Mouse (Mus musculus) thymus, adult 2 months (tissue): ENCODE results near the gene Dach1. TPM values are rescaled to one million over a fixed set of nuclear protein-coding genes. Genes with fewer than 3 reads are reported as not detected.

Experiments
- DNase-seq: peaks from one replicate; pipeline ENCODE4 v3.0.0; 2021
- H3K27ac ChIP-seq: fragments of 200-500 bp; 2 replicates; pipeline ENCODE4 v1.5.1; 2012; ENCODE audit warnings: low read length, control low read depth; ENCODE audit not compliant: control insufficient read depth, insufficient read depth
- H3K27me3 ChIP-seq: fragments of 200-500 bp; 2 replicates; pipeline ENCODE4 v1.6.1; 2012; ENCODE audit warnings: mild to moderate bottlenecking, low read length, moderate library complexity, mixed read lengths; ENCODE audit not compliant: control insufficient read depth, insufficient read depth
- H3K36me3 ChIP-seq: fragments of 200-500 bp; 2 replicates; pipeline ENCODE4 v1.6.1; 2012; ENCODE audit warnings: mild to moderate bottlenecking, low read length, moderate library complexity; ENCODE audit not compliant: control insufficient read depth, insufficient read depth
- H3K4me1 ChIP-seq: fragments of 200-500 bp; replicated peaks from 2 replicates; pipeline ENCODE4 v1.6.1; 2012; ENCODE audit warnings: low read length; ENCODE audit not compliant: control insufficient read depth, insufficient read depth
- H3K4me3 ChIP-seq: fragments of 200-500 bp; 2 replicates; pipeline ENCODE4 v1.5.1; 2012; ENCODE audit warnings: mild to moderate bottlenecking, low read length, control low read depth, moderate library complexity; ENCODE audit not compliant: control insufficient read depth, insufficient read depth
- CTCF ChIP-seq: fragments of 200-500 bp; IDR thresholded peaks from 2 replicates; pipeline ENCODE4 v1.5.1; 2012; ENCODE audit warnings: mild to moderate bottlenecking, control low read depth, low read length, moderate library complexity, borderline replicate concordance; ENCODE audit not compliant: control insufficient read depth, poor library complexity, insufficient read depth; ENCODE audit errors: extremely low read depth
- POLR2A ChIP-seq: fragments of 200-500 bp; IDR thresholded peaks from 2 replicates; pipeline ENCODE4 v1.6.1; 2012; ENCODE audit warnings: mild to moderate bottlenecking, low read length, control low read depth, moderate library complexity; ENCODE audit not compliant: control insufficient read depth, poor library complexity, insufficient read depth; ENCODE audit errors: extremely low read depth
- WGBS: fragments of 180-500 bp; shearing (Covaris S2); methylation state at CpG from one replicate; pipeline ENCODE4 v1.1.7; 2018; 5-methylcytosine and 5-hydroxymethylcytosine counted together
- polyA plus RNA-seq: library from polyadenylated mRNA; depleted of rRNA; stranded (reverse); fragments of >200 nt; gene quantifications from 2 replicates; pipeline ENCODE4 v1.2.3, GENCODE M21; 2012

Dach1 gene
- polyA plus RNA-seq, 1 experiment: 0.38 TPM

GRCm38 (mm10) chr14:98008501-98008900 lies 161.1 kb downstream of the Dach1 start:
- Histone ChIP-seq H3K4me3 (no peak overlapping the region), H3K4me1 (no peaks in the 10 kb centered on the region), H3K27me3 (no peaks in the 10 kb centered on the region), H3K27ac (no peak overlapping the region), H3K36me3 (no peaks in the 10 kb centered on the region)
- DNase-seq: no peak
- 89% methylated on average over 6 of the region's 6 CpGs for WGBS
- TF ChIP-seq CTCF (no peak), POLR2A (no peak)

DNA sequence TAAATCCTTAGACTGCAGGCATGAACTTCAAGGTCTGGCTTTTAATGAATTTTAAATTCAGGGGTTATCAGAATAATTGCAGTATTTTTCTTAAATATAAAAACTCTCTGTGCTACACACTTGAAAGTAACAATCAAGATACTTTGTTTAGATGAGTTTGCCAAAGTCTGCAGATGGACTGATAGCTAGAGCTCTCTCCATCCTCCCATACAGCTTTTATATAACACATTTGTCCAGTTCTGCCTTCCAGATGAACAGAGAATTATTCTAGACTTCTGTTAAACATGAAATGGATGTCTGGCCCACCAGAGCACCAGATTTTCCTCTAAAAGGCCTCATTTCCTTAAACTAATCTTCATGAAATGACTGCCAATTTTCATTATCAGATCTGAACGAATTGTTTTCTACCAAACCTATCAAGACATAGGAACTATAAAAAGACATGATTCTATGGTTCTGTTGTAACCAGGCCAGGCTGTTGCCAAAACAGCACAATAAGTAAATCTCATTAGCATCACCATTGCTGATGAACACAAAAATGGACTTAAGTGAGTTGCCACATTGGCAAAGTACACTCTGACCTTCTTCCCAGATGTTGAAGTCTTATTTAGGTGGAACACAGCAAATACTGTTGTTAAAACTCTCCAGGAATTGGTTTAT lies 167.4 kb downstream of the Dach1 start:
- Histone ChIP-seq H3K27me3 (no peaks in the 10 kb centered on the region), H3K4me1 (no peaks in the 10 kb centered on the region), H3K36me3 (no peaks in the 10 kb centered on the region), H3K4me3 (no peak overlapping the region), H3K27ac (no peak overlapping the region)
- no peak for TF ChIP-seq CTCF
- TF ChIP-seq POLR2A: no peak
- no peak for DNase-seq
- WGBS: 76% methylated on average over 1 of the region's 1 CpGs

DNA sequence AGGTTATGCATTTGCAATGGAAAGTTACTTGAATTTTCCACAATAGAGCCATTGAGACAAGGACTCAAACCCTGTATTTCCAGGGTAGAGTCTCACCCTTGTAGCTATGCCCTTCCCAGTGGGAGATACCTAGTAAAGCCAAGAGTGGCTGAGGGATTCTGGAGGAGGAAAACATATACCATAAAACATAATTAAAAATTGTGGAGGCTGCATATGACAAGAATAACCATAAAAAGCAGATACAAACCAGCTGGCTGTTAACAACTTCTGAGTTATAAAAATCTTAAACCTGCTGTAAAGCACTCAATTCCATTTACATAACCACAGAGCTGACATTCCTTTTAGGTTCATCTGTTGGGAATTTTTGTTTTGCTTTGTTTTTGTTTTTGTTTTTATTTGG lies 171.0 kb downstream of the Dach1 start:
- H3K36me3 ChIP-seq: no peaks in the 10 kb centered on the region
- H3K27ac ChIP-seq: no peak overlapping the region
- H3K4me1 ChIP-seq: no peaks in the 10 kb centered on the region
- H3K27me3 ChIP-seq: no peaks in the 10 kb centered on the region
- TF ChIP-seq CTCF: no peak
- TF ChIP-seq POLR2A: no peak
- H3K4me3 ChIP-seq: no peak overlapping the region
- DNase-seq: no peak

DNA sequence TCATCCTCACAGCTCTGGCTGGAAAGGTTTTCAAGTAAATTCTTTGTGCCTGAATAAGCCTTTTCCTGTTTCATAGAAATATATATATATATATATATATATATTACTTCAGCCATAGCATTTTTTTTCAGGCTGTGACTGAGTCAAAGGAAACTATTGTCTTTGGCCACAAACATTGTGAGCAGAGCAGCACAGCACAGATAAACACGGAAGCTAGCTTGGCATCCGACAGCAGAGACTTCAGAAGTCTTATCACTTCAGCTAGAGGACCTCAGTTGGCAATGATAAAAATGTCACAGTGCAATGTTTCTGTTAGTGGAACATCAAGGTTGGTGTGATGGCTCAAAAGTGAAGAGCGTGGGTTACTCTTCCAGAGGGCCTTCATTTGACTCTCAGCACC lies 186.3 kb downstream of the Dach1 start:
- H3K27me3 ChIP-seq: no peaks in the 10 kb centered on the region
- no peaks in the 10 kb centered on the region for H3K4me1 ChIP-seq
- DNase-seq: no peak
- TF ChIP-seq CTCF: no peak
- TF ChIP-seq POLR2A: no peak
- no peaks in the 10 kb centered on the region for H3K36me3 ChIP-seq
- H3K27ac ChIP-seq: no peak overlapping the region
- WGBS: 86% methylated on average over 3 of the region's 3 CpGs
- no peak overlapping the region for H3K4me3 ChIP-seq

GRCm38 (mm10) chr14:97982676-97983075 lies 186.9 kb downstream of the Dach1 start:
- Histone ChIP-seq H3K27me3 (no peaks in the 10 kb centered on the region), H3K36me3 (no peaks in the 10 kb centered on the region), H3K4me3 (no peak overlapping the region), H3K27ac (no peak overlapping the region), H3K4me1 (no peaks in the 10 kb centered on the region)
- no peak for TF ChIP-seq CTCF
- TF ChIP-seq POLR2A: no peak
- DNase-seq: no peak
- 89% methylated on average over 6 of the region's 6 CpGs for WGBS

GRCm38 (mm10) chr14:97980879-97981278 lies 188.7 kb downstream of the Dach1 start:
- no peaks in the 10 kb centered on the region for H3K27me3 ChIP-seq
- no peak for DNase-seq
- no peak overlapping the region for H3K4me3 ChIP-seq
- no peak overlapping the region for H3K27ac ChIP-seq
- WGBS: 93% methylated on average over 4 of the region's 4 CpGs
- TF ChIP-seq CTCF: no peak
- TF ChIP-seq POLR2A: no peak
- no peaks in the 10 kb centered on the region for H3K4me1 ChIP-seq
- no peaks in the 10 kb centered on the region for H3K36me3 ChIP-seq

GRCm38 (mm10) chr14:97976091-97976490 lies 193.5 kb downstream of the Dach1 start:
- Histone ChIP-seq H3K27ac (no peak overlapping the region), H3K4me1 (no peaks in the 10 kb centered on the region), H3K27me3 (no peaks in the 10 kb centered on the region), H3K36me3 (no peaks in the 10 kb centered on the region), H3K4me3 (no peak overlapping the region)
- DNase-seq: no peak
- 86% methylated on average over 1 of the region's 1 CpGs for WGBS
- TF ChIP-seq CTCF (no peak), POLR2A (no peak)
